Comparison of ENCODE assay signal across 24 mouse cellular contexts in the genomic region with DNA sequence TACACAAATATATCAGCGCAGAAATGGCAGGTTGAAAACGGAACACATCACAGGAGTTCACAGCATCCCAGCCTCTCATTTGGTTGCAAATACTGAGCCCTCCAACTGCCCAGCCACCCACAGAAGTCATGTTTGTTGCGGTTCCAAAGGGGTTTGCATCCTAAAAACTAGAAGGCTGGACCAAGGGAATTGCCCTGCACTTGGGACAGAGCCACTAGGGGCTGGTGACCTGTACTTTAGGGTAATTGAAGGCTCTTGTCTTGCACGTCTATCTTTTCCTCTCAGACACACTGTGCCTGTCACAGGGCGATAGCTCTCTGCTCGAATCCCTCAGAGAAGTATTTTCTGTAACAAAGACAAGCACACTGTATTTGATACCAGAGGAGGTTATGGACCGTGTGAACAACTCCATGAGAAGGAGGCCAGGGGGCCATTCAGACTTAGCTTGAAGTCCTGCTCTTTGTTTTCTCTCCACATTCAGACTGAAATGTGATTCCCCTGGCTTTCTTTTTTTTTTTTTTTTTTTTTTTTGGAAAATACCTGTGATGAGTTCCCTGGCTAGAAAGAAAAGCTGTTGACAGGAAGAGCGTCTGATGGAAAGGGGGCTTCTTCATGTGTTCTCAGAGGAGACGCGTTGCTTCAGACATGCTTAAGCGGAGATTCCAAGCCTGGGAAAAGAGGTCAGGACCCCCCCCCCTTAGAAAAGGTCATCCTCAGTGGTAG. TPM values are rescaled to one million over a fixed set of nuclear protein-coding genes. Genes with fewer than 3 reads are reported as not detected.
A peak's percentile ranks its signal among the peaks of the same experiment; 100 is the strongest.
DNase-seq lines count a peak whose midpoint lies in the region; ATAC-seq and TF ChIP-seq lines count a peak whose summit lies in the region.
"Had no signal": no experiment of that assay in that cellular context is flagged by ENCODE, and none has a peak within 500 bp of the region (broad histone marks: within the 10 kb centered on the region; RNA-seq: fewer than 3 reads in every experiment).

No protein-coding gene starts in this region.

- peak overlapping the region; percentile 19 for H3K4me2 ChIP-seq in forebrain, embryonic 13.5 days
- H3K4me2 ChIP-seq in forebrain, embryonic 16.5 days (ENCODE audit: low read length): no peak overlapping the region
- peak overlapping the region; percentile 88 for H3K4me2 ChIP-seq in kidney, embryonic 15.5 days
- no peak overlapping the region for H3K4me2 ChIP-seq in midbrain, embryonic 11.5 days
- no peak overlapping the region for H3K4me2 ChIP-seq in midbrain, postnatal 0 days (ENCODE audit: low read depth, low read length, poor library complexity, severe bottlenecking)
- no peak overlapping the region for H3K4me2 ChIP-seq in liver, postnatal 0 days (ENCODE audit: low read depth, low read length)
- H3K4me2 ChIP-seq: embryonic facial prominence, embryonic 13.5 days; heart, embryonic 13.5 days; limb, embryonic 15.5 days; midbrain, embryonic 13.5 days; neural tube, embryonic 12.5 days had no signal

- 28% methylated on average over 11 of the region's 11 CpGs for WGBS in forebrain, embryonic 13.5 days
- WGBS in forebrain, embryonic 16.5 days: 20% methylated on average over 11 of the region's 11 CpGs
- 44% methylated on average over 11 of the region's 11 CpGs for WGBS in kidney, embryonic 15.5 days
- 45% methylated on average over 11 of the region's 11 CpGs for WGBS in midbrain, embryonic 11.5 days
- WGBS in midbrain, postnatal 0 days: 54% methylated on average over 11 of the region's 11 CpGs
- 60% methylated on average over 11 of the region's 11 CpGs for WGBS in liver, postnatal 0 days (ENCODE audit: insufficient replicate concordance)

- ATAC-seq in forebrain, embryonic 13.5 days: no peak
- ATAC-seq in forebrain, embryonic 16.5 days: no peak
- ATAC-seq in kidney, embryonic 15.5 days (replicated peaks; ENCODE audit: low FRiP score): no peak
- ATAC-seq in midbrain, embryonic 11.5 days (ENCODE audit: low FRiP score): no peak
- ATAC-seq in midbrain, postnatal 0 days (ENCODE audit: low FRiP score): no peak
- ATAC-seq in liver, postnatal 0 days: no peak
- ATAC-seq: CD4-positive, CD25-positive, alpha-beta regulatory T cell, adult 4 months; hindbrain, postnatal 0 days; intestine, embryonic 16.5 days; midbrain, embryonic 13.5 days had no signal

- no peaks in the 10 kb centered on the region for H3K9me3 ChIP-seq in forebrain, embryonic 13.5 days (replicated peaks)
- H3K9me3 ChIP-seq in forebrain, embryonic 16.5 days (ENCODE audit: control insufficient read depth, low read length): no peaks in the 10 kb centered on the region
- H3K9me3 ChIP-seq in kidney, embryonic 15.5 days (replicated peaks): no peaks in the 10 kb centered on the region
- no peaks in the 10 kb centered on the region for H3K9me3 ChIP-seq in midbrain, embryonic 11.5 days (ENCODE audit: control insufficient read depth, low read length)
- H3K9me3 ChIP-seq in midbrain, postnatal 0 days (ENCODE audit: low read length): no peaks in the 10 kb centered on the region
- H3K9me3 ChIP-seq in liver, postnatal 0 days (ENCODE audit: low read length): no peaks in the 10 kb centered on the region
- H3K9me3 ChIP-seq: embryonic facial prominence, embryonic 13.5 days; heart, embryonic 13.5 days; limb, embryonic 15.5 days; midbrain, embryonic 13.5 days; neural tube, embryonic 12.5 days had no signal

- TF ChIP-seq CTCF in midbrain, postnatal 0 days (IDR thresholded peaks at IDR 0.05): no peak
- TF ChIP-seq CTCF in liver, postnatal 0 days (IDR thresholded peaks at IDR 0.05; ENCODE audit: low read depth): no peak

- peaks cover 46% of the 10 kb centered on the region for H3K27me3 ChIP-seq in forebrain, embryonic 13.5 days
- H3K27me3 ChIP-seq in forebrain, embryonic 16.5 days (replicated peaks; ENCODE audit: control insufficient read depth, insufficient read depth, low read length): peaks cover 2% of the 10 kb centered on the region; the same call in 1 of the 2 replicates
- H3K27me3 ChIP-seq in kidney, embryonic 15.5 days: no peaks in the 10 kb centered on the region
- H3K27me3 ChIP-seq in midbrain, embryonic 11.5 days (ENCODE audit: control insufficient read depth, insufficient read depth, low read length): peaks cover 14% of the 10 kb centered on the region; the same call in 1 of the 2 replicates
- H3K27me3 ChIP-seq in midbrain, postnatal 0 days (ENCODE audit: insufficient read depth, low read length): no peaks in the 10 kb centered on the region
- peaks cover 5% of the 10 kb centered on the region for H3K27me3 ChIP-seq in liver, postnatal 0 days (ENCODE audit: insufficient read depth, low read length)
- H3K27me3 ChIP-seq: heart, embryonic 13.5 days had no signal

- H3K27ac ChIP-seq in forebrain, embryonic 13.5 days: 0 out of 2 replicates have a peak overlapping the region, but pooled peaks have one; percentile 10
- no peak overlapping the region for H3K27ac ChIP-seq in forebrain, embryonic 16.5 days (ENCODE audit: low read length)
- H3K27ac ChIP-seq in kidney, embryonic 15.5 days: peak overlapping the region; percentile 98
- no peak overlapping the region for H3K27ac ChIP-seq in midbrain, embryonic 11.5 days (ENCODE audit: low read depth, low read length)
- H3K27ac ChIP-seq in midbrain, postnatal 0 days (ENCODE audit: low read depth, low read length): no peak overlapping the region
- H3K27ac ChIP-seq in liver, postnatal 0 days (ENCODE audit: low read depth): peak overlapping the region; percentile 40; the same call in 1 of the 2 replicates
- H3K27ac ChIP-seq: embryonic facial prominence, embryonic 13.5 days; heart, embryonic 13.5 days; hindbrain, postnatal 0 days; limb, embryonic 15.5 days; midbrain, embryonic 13.5 days; neural tube, embryonic 12.5 days had no signal

- H3K9ac ChIP-seq in forebrain, embryonic 13.5 days: no peak overlapping the region
- H3K9ac ChIP-seq in forebrain, embryonic 16.5 days (replicated peaks; ENCODE audit: low read depth, low read length): no peak overlapping the region
- H3K9ac ChIP-seq in kidney, embryonic 15.5 days: no peak overlapping the region
- no peak overlapping the region for H3K9ac ChIP-seq in midbrain, embryonic 11.5 days (ENCODE audit: low read length)
- no peak overlapping the region for H3K9ac ChIP-seq in midbrain, postnatal 0 days (replicated peaks; ENCODE audit: low read length, poor library complexity, severe bottlenecking)
- H3K9ac ChIP-seq in liver, postnatal 0 days (replicated peaks): no peak overlapping the region
- H3K9ac ChIP-seq: embryonic facial prominence, embryonic 13.5 days; heart, embryonic 13.5 days; limb, embryonic 15.5 days; midbrain, embryonic 13.5 days; neural tube, embryonic 12.5 days had no signal

- peaks cover 37% of the 10 kb centered on the region for H3K4me1 ChIP-seq in forebrain, embryonic 13.5 days
- peaks cover 18% of the 10 kb centered on the region for H3K4me1 ChIP-seq in forebrain, embryonic 16.5 days (replicated peaks; ENCODE audit: control insufficient read depth, insufficient read depth, low read length)
- peaks cover 33% of the 10 kb centered on the region for H3K4me1 ChIP-seq in kidney, embryonic 15.5 days
- peaks cover 10% of the 10 kb centered on the region for H3K4me1 ChIP-seq in midbrain, embryonic 11.5 days (ENCODE audit: control insufficient read depth, insufficient read depth, low read length)
- H3K4me1 ChIP-seq in midbrain, postnatal 0 days (ENCODE audit: insufficient read depth, low read length): no peaks in the 10 kb centered on the region
- H3K4me1 ChIP-seq in liver, postnatal 0 days (ENCODE audit: insufficient read depth): peaks cover 13% of the 10 kb centered on the region; the same call in 1 of the 2 replicates

- DNase-seq in kidney, adult 8-10 months: no peak
- peak; percentile 78 for DNase-seq in midbrain, embryonic 11.5 days (ENCODE audit: low spot score, missing footprints)
- no peak for DNase-seq in midbrain, postnatal 0 days (ENCODE audit: low spot score)
- no peak for DNase-seq in liver, postnatal 0 days
- no peak for DNase-seq in adrenal gland, adult (ENCODE audit: inconsistent age in 2 of 2, low spot score in 1 of 2)
- DNase-seq: cerebellum, postnatal 25 days; heart, postnatal 14 days; left cerebral cortex, postnatal 4 days; lung, adult 2 months; lung, postnatal 14 days; thymus, adult 18-20 months; thymus, postnatal 36 days had no signal

- TF ChIP-seq EP300 in liver, postnatal 0 days (IDR thresholded peaks at IDR 0.05; ENCODE audit: low read depth): no peak

- no peak overlapping the region; the same call in 1 of the 2 replicates for H3K4me3 ChIP-seq in forebrain, embryonic 13.5 days
- no peak overlapping the region for H3K4me3 ChIP-seq in forebrain, embryonic 16.5 days (replicated peaks; ENCODE audit: low read length)
- H3K4me3 ChIP-seq in kidney, embryonic 15.5 days (replicated peaks): no peak overlapping the region
- no peak overlapping the region for H3K4me3 ChIP-seq in midbrain, embryonic 11.5 days (ENCODE audit: low read depth, low read length)
- no peak overlapping the region for H3K4me3 ChIP-seq in midbrain, postnatal 0 days (ENCODE audit: low read depth, low read length)
- H3K4me3 ChIP-seq in liver, postnatal 0 days (ENCODE audit: low read depth, low read length): no peak overlapping the region
- H3K4me3 ChIP-seq: embryonic facial prominence, embryonic 13.5 days; erythroblast, embryonic 14.5 days; heart, embryonic 13.5 days; limb, embryonic 15.5 days; midbrain, embryonic 13.5 days; neural tube, embryonic 12.5 days had no signal

- H3K36me3 ChIP-seq in forebrain, embryonic 13.5 days (ENCODE audit: poor library complexity, severe bottlenecking): no peaks in the 10 kb centered on the region
- H3K36me3 ChIP-seq in forebrain, embryonic 16.5 days (ENCODE audit: control insufficient read depth, insufficient read depth): no peaks in the 10 kb centered on the region
- no peaks in the 10 kb centered on the region for H3K36me3 ChIP-seq in kidney, embryonic 15.5 days
- H3K36me3 ChIP-seq in midbrain, embryonic 11.5 days (ENCODE audit: control insufficient read depth, insufficient read depth, low read length): no peaks in the 10 kb centered on the region
- no peaks in the 10 kb centered on the region for H3K36me3 ChIP-seq in midbrain, postnatal 0 days (ENCODE audit: insufficient read depth, low read length)
- H3K36me3 ChIP-seq in liver, postnatal 0 days (replicated peaks; ENCODE audit: insufficient read depth, low read length): no peaks in the 10 kb centered on the region
- H3K36me3 ChIP-seq: embryonic facial prominence, embryonic 13.5 days; heart, embryonic 13.5 days; limb, embryonic 15.5 days; midbrain, embryonic 13.5 days; neural tube, embryonic 12.5 days had no signal

RNA-seq across cellular contexts. Expression of gene Tmem135, which starts 2.7 kb away (rescaled TPM):
- 18.3 and 19.0 TPM in 2 replicates for polyA plus RNA-seq in forebrain, embryonic 13.5 days (2015; fragmentation: Nextera tagmentation; extraction: Ambion mirVana)
- 25.7 and 27.5 TPM in 2 replicates for polyA plus RNA-seq in forebrain, embryonic 16.5 days (2015; fragmentation: Nextera tagmentation; extraction: Ambion mirVana)
- 33.7 and 34.0 TPM in 2 replicates for polyA plus RNA-seq in kidney, embryonic 15.5 days (2015; fragmentation: Nextera tagmentation; extraction: Ambion mirVana)
- 15.1 and 16.7 TPM in 2 replicates for polyA plus RNA-seq in midbrain, embryonic 11.5 days (2014; fragmentation: Nextera tagmentation; extraction: Ambion mirVana)
- 34.9 and 35.7 TPM in 2 replicates for total RNA-seq in midbrain, postnatal 0 days (2014; rRNA removed)
- 28.7 and 33.5 TPM in 2 replicates for polyA plus RNA-seq in midbrain, postnatal 0 days (2015; fragmentation: Nextera tagmentation; extraction: Ambion mirVana)
- polyA plus RNA-seq in liver, postnatal 0 days (2015; fragmentation: Nextera tagmentation; extraction: Ambion mirVana): 31.7 and 32.4 TPM in 2 replicates

RNA-seq across cellular contexts. Expression of gene Fzd4, which starts 2.9 kb away (rescaled TPM):
- 1.3 and 1.5 TPM in 2 replicates for polyA plus RNA-seq in forebrain, embryonic 13.5 days (2015; fragmentation: Nextera tagmentation; extraction: Ambion mirVana)
- polyA plus RNA-seq in forebrain, embryonic 16.5 days (2015; fragmentation: Nextera tagmentation; extraction: Ambion mirVana): 1.6 and 2.1 TPM in 2 replicates
- polyA plus RNA-seq in kidney, embryonic 15.5 days (2015; fragmentation: Nextera tagmentation; extraction: Ambion mirVana): 27.1 and 27.5 TPM in 2 replicates
- 2.0 and 2.6 TPM in 2 replicates for polyA plus RNA-seq in midbrain, embryonic 11.5 days (2014; fragmentation: Nextera tagmentation; extraction: Ambion mirVana)
- total RNA-seq in midbrain, postnatal 0 days (2014; rRNA removed): 3.9 and 4.4 TPM in 2 replicates
- 1.2 and 1.5 TPM in 2 replicates for polyA plus RNA-seq in midbrain, postnatal 0 days (2015; fragmentation: Nextera tagmentation; extraction: Ambion mirVana)
- 4.5 and 4.7 TPM in 2 replicates for polyA plus RNA-seq in liver, postnatal 0 days (2015; fragmentation: Nextera tagmentation; extraction: Ambion mirVana)
- polyA plus RNA-seq: CD4-positive, CD25-positive, alpha-beta regulatory T cell, adult 4 months; erythroblast, embryonic 14.5 days had no signal

Comparison
In these comparisons a context has a peak if more than half of its experiments do, and no peak if none do; other contexts are left out.
1. H3K27ac ChIP-seq: peak in forebrain, embryonic 13.5 days (single experiment), kidney, embryonic 15.5 days (single experiment) and liver, postnatal 0 days (single experiment); none in forebrain, embryonic 16.5 days (single experiment), midbrain, embryonic 11.5 days (single experiment) and midbrain, postnatal 0 days (single experiment).
2. H3K4me2 ChIP-seq: peak in forebrain, embryonic 13.5 days (single experiment) and kidney, embryonic 15.5 days (single experiment); none in forebrain, embryonic 16.5 days (single experiment), midbrain, embryonic 11.5 days (single experiment), midbrain, postnatal 0 days (single experiment) and liver, postnatal 0 days (single experiment).